In the genomic region with DNA sequence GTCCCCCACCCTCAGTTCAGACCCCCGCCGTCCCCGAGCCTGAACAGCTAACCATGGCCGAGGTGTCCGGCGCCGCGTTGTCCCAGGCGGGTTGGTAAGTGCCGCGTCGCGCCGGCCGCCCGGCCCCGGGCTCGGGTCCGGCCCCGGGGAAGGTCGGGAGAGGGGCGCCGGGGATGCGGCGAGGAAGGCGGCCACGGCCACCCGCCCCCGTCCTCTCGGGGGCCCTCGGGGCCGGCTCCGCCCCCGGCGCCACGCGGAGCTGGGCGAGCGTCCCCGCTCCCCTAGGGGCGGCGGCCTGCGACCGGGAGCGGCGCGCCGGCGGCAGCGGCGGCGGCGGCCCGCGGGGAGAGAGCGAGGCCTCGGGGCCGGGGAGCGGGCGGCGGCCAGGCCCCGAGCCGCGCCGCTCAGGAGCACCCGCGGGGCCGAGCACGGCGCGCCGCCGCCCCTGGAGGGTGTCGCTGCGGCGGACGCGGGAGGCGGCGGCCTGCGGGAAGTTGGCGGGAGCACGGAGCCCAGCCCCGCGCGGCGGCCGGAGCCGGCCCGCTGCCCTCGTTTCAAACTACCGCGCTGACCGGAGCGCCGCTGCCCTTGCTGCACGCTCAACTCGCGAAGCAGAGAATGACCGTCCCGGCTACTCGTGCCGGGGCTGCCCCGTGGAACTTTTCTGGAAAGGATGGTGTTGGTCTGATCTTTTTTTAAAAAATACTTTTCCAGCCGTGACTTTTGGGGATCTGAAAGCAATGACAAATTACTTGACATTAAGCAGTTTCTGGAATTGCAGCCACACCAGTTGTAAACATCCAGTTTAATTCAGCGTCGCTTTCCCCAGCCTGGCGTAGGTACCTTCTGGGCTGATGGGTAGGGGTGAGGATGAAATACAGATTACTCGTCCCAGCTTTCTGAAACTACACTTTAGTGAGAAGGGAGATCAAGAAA, we compare ENCODE assay signal across 8 mouse cellular contexts. TPM values are rescaled to one million over a fixed set of nuclear protein-coding genes. Genes with fewer than 3 reads are reported as not detected.
DNase-seq lines count a peak whose midpoint lies in the region; ATAC-seq and TF ChIP-seq lines count a peak whose summit lies in the region.

No protein-coding gene starts in this region.

- DNase-seq in Muller cell, postnatal 12 days (ENCODE audit: inconsistent ontology term), result peak; percentile 60
- peak; percentile 55 for DNase-seq in forebrain, embryonic 14.5 days (ENCODE audit: low spot score)
- peak; percentile 67 to 68 for DNase-seq in heart, postnatal 10 days
- peak; percentile 5 to 23 for DNase-seq in layer of hippocampus, adult 2 months (ENCODE audit: low spot score in 2 of 2)
- DNase-seq in lung, postnatal 0 days (ENCODE audit: low spot score), result peak; percentile 74
- peak; percentile 32 for DNase-seq in ovary, postnatal 10 days (ENCODE audit: low spot score)
- DNase-seq in urinary bladder, postnatal 25 days (ENCODE audit: low spot score), result peak; percentile 43

- peak overlapping the region; percentile 75 for H3K4me2 ChIP-seq in forebrain, embryonic 14.5 days (ENCODE audit: low read length)
- H3K4me2 ChIP-seq in lung, postnatal 0 days (replicated peaks; ENCODE audit: low read depth, low read length), result peak overlapping the region; percentile 92

- H3K4me3 ChIP-seq in forebrain, embryonic 14.5 days (ENCODE audit: low read depth, low read length), result peak overlapping the region; percentile 79
- peak overlapping the region; percentile 81 for H3K4me3 ChIP-seq in layer of hippocampus, adult 2 months
- H3K4me3 ChIP-seq in lung, postnatal 0 days (ENCODE audit: low read depth, low read length), result peak overlapping the region; percentile 90

- H3K4me1 ChIP-seq in forebrain, embryonic 14.5 days (ENCODE audit: control insufficient read depth, insufficient read depth, low read length), result peaks cover 10% of the 10 kb centered on the region; the same call in 1 of the 2 replicates
- no peaks in the 10 kb centered on the region; the same call in 1 of the 2 replicates for H3K4me1 ChIP-seq in lung, postnatal 0 days (ENCODE audit: insufficient read depth, low read depth, low read length)

- TF ChIP-seq CTCF in layer of hippocampus, adult 2 months (conservative IDR thresholded peaks at IDR 0.05), result no peak; the same call in 1 of the 2 replicates
- no peak for TF ChIP-seq CTCF in lung, postnatal 0 days (IDR thresholded peaks at IDR 0.05)

- intact Hi-C loops in heart, postnatal 10 days (cut with DNase I), result loop anchor here (10.0 kb wide), 1 partner anchor 282 kb away; no protein-coding TSS in a partner anchor

- ATAC-seq in cerebellum, adult (ENCODE audit: insufficient number of reproducible peaks, low FRiP score, low TSS enrichment), result peak; percentile 43
- ATAC-seq in forebrain, embryonic 14.5 days, result peak; percentile 70
- peak; percentile 56 for ATAC-seq in lung, postnatal 0 days

- no peaks in the 10 kb centered on the region for H3K27me3 ChIP-seq in forebrain, embryonic 14.5 days (replicated peaks; ENCODE audit: control insufficient read depth, insufficient read depth, low read length)
- no peaks in the 10 kb centered on the region for H3K27me3 ChIP-seq in lung, postnatal 0 days (replicated peaks; ENCODE audit: insufficient read depth, low read length)

- TF ChIP-seq EP300 in lung, postnatal 0 days (IDR thresholded peaks at IDR 0.05), result no peak

- WGBS in forebrain, embryonic 14.5 days, result under 1% methylated on average over 70 of the region's 109 CpGs
- under 1% methylated on average over 84 of the region's 109 CpGs for WGBS in lung, postnatal 0 days

- no peaks in the 10 kb centered on the region for H3K9me3 ChIP-seq in forebrain, embryonic 14.5 days (replicated peaks; ENCODE audit: control insufficient read depth, low read length)
- no peaks in the 10 kb centered on the region for H3K9me3 ChIP-seq in lung, postnatal 0 days (ENCODE audit: low read length)

- H3K36me3 ChIP-seq in forebrain, embryonic 14.5 days (ENCODE audit: control insufficient read depth, insufficient read depth, low read length), result no peaks in the 10 kb centered on the region
- no peaks in the 10 kb centered on the region for H3K36me3 ChIP-seq in lung, postnatal 0 days (ENCODE audit: insufficient read depth, low read length)

- peak overlapping the region; percentile 93 for H3K9ac ChIP-seq in forebrain, embryonic 14.5 days (ENCODE audit: low read length)
- peak overlapping the region; percentile 95 for H3K9ac ChIP-seq in lung, postnatal 0 days (replicated peaks; ENCODE audit: low read depth)

- H3K27ac ChIP-seq in forebrain, embryonic 14.5 days (ENCODE audit: low read depth, low read length), result peak overlapping the region; percentile 99
- peak overlapping the region; percentile 99 for H3K27ac ChIP-seq in layer of hippocampus, adult 2 months
- H3K27ac ChIP-seq in lung, postnatal 0 days (ENCODE audit: low read length), result peak overlapping the region; percentile 100

RNA-seq across cellular contexts. Expression of gene Tdrd3, which starts 0.6 kb away (rescaled TPM):
- polyA plus RNA-seq in forebrain, embryonic 14.5 days (2014; fragmentation: Nextera tagmentation; extraction: Ambion mirVana), result 56.8 and 62.3 TPM in 2 replicates
- total RNA-seq in heart, postnatal 10 days (2021), result 10 to 100 TPM; 30.7 to 31.1 TPM
- 10 to 100 TPM; 25.6 to 26.9 TPM for total RNA-seq in layer of hippocampus, adult 2 months (2021)
- polyA plus RNA-seq in lung, postnatal 0 days (2015; fragmentation: Nextera tagmentation; extraction: Ambion mirVana), result 15.5 and 20.6 TPM in 2 replicates

Comparison
In these comparisons a context has a peak if more than half of its experiments do, and no peak if none do; other contexts are left out.
1. Peak in every context shown above with its lines: DNase-seq, ATAC-seq, H3K4me3 ChIP-seq and H3K27ac ChIP-seq.
2. DNase-seq: peak in every context shown above with its lines; median percentile 74 in lung, postnatal 0 days; 68 in heart, postnatal 10 days; 60 in Muller cell, postnatal 12 days; 55 in forebrain, embryonic 14.5 days; 43 in urinary bladder, postnatal 25 days; 32 in ovary, postnatal 10 days; 14 in layer of hippocampus, adult 2 months.